Mouse (Mus musculus) heart, postnatal 0 days (tissue): ENCODE measurements at regions not wholly inside any gene's neighbourhood (a gene's known extent, or its start where the extent isn't known, plus 50 kb on each side); places are given as distances from the start of the nearest gene placed in this dataset.

Experiments
- CTCF ChIP-seq: IDR thresholded peaks from 2 replicates; pipeline ENCODE4 v1.5.1; 2016; ENCODE audit warnings: antibody characterized with exemption, control low read depth, low read depth
- EP300 ChIP-seq: IDR thresholded peaks from 2 replicates; pipeline ENCODE4 v1.6.1; 2016; ENCODE audit warnings: antibody characterized with exemption, low read depth

GRCm38 (mm10) chr12:106819736-106820135 is 668.7 kb upstream of the 3110018I06Rik start:
- TF ChIP-seq CTCF (no peak), EP300 (no peak)
